Mouse (Mus musculus): ENCODE measurements around the gene Cactin.

Cactin gene

DNA sequence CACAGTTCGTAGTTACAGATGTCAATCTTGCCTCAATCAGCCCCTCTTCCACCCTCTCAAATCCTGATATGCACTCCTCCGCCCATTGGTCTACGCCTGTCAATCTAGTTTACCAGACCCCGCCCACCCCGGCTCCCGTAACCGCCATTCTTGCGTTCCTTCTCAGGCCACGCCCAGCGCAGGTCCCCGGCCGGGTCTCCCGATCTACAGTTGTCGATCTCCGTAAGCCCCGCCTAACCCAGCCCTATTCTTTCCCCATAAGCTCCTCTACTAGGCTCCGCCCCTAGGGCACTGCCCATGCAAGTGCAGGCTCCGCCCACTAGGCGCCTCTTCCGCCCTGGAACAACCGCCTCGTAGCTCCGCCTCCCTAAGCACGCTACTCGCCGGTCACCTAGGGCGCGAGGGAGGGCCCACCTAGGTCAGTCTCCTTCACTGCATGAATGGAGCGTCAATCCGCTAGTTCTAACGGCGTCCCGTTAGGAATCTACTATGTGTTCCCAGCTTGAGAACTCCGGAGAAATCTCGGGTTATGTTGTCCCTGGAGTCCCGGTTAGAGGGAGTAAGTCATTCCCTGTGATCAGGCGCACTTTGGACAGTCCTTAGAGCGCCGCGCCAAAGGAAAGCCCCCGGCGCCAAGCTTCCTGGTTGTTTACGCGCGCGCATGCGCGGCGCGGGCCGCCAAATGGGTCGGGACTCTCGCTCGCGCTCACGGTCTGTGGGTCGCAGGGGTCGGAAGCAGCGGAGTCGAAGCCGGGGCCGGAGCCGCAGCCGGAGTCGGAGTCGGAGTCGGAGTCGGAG lies at the start of gene Cactin:
Gene Cactin (plus strand): TSS at position 554 of the 798 bp plus-strand sequence.
- DNase-seq (ENCODE audit: low read depth, low spot score): peak; percentile 100

DNA sequence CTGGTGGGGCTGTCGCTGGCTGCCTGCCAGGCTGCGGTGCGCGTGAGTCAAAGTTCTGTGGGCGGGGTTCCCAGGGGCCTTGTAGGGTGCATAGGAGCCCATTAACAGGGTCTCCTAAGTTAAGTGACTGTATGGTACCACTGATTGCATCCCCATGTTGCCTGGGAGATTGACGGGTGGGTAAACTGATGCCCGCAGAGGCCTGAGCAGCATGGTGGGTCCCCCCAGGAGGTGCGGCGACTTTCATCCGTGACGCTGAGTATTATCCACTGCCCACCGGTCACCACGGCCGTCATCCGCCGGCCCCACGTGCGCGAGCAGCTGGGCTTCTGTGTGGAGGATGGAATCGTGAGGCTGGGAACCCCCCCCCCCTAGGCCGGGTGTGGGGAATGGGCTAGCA lies 48.5 kb upstream of the Cactin start:
- no peak for DNase-seq (ENCODE audit: low read depth, low spot score)

DNA sequence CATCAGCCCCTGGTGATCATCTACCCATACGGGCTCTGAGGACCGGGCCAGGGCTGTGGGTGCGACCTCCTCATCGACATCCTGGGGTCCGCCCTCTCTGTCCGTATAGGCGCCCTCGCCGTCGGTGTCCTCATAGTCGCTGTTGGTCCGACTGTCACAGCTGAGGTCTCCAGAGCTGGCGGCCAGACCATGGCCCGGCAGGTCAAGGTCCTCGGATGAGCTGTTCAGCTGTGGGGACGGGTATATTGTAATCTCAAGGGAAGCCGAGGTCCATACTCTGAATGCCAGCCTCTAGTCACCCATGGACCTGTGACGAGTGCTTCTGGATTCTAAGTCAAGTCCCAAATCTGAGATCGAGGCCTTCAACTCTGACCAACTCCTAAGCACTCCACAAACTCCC lies 47.1 kb upstream of the Cactin start:
- DNase-seq (ENCODE audit: low read depth, low spot score): no peak

DNA sequence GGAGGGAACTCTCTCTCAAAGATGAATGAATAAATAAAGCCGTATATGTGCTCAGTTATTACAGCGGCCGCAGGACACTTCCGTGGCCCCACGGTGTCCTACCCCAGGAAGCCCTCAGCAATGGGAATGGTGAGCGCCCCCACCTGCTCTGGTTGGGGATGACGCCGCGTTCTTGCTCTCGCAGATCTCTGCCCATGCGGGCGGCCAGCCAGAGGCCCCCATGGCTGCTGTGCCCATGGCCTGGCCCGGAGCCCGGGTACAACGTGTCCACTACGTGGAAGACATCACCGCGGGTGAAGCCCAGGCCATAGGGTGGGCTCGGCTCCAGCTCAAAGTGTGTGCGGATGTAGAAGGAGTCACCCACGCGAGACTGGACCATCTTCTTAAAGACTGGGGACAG lies 43.2 kb upstream of the Cactin start:
- DNase-seq (ENCODE audit: low read depth, low spot score): no peak

DNA sequence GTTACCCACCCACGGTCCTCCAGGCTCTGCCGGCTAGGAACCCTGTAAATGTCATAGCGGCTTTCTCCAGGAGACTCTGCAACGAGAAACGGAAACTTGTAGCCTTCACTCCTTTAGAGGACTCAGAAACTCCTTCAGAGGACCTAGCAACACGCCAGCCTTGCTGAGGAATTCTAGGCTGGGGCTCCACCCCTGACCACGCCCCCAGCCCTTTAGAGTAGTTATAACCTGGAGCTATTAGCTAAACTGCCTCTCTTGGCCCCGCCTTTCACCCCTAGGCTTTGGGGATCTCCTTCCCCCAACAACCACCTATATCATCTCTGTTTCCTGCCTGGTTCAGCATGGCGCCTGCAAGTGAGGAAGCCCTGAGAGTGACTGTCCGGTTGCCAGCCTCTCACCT lies 41.4 kb upstream of the Cactin start:
- no peak for DNase-seq (ENCODE audit: low read depth, low spot score)

DNA sequence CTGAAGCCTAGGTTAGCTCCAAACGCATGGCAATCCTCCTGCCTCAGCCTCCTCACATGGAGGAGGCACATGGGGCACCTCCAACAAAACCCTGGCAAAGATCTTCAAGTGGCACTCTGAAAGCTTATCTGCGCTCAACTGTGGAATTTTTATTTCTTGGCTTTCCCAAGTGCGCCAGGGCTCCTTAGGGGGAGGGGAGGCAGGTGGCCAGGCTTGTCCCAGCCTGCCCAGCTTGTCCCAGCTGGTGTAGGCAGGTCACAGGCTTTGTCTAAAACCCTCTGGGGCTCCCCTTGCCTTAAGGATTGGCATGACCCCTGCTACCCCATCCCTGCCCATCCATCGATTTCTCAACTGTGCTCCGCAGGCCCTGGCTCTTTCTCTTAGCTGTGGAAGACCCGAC lies 36.7 kb upstream of the Cactin start:
- DNase-seq (ENCODE audit: low read depth, low spot score): no peak

DNA sequence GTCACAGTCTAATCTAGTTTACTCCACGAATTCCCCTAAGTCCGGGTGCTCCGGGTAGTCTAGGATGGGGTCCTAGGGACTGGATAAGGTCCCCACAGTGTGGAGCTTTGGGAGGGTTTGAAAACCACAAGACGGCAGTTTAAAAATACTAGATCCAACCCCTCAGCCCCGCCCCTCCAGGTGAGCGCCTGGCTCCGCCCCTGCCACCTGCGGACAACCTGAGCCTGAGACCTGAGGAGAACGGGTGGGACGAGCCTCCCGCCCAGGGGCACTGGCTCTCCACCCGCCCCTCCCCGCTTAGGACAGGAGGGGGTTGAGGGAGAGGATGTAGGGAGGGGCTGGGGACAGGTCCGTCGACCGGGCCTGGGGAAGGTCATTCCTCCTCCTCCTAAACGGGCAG lies 36.2 kb upstream of the Cactin start:
- no peak for DNase-seq (ENCODE audit: low read depth, low spot score)

DNA sequence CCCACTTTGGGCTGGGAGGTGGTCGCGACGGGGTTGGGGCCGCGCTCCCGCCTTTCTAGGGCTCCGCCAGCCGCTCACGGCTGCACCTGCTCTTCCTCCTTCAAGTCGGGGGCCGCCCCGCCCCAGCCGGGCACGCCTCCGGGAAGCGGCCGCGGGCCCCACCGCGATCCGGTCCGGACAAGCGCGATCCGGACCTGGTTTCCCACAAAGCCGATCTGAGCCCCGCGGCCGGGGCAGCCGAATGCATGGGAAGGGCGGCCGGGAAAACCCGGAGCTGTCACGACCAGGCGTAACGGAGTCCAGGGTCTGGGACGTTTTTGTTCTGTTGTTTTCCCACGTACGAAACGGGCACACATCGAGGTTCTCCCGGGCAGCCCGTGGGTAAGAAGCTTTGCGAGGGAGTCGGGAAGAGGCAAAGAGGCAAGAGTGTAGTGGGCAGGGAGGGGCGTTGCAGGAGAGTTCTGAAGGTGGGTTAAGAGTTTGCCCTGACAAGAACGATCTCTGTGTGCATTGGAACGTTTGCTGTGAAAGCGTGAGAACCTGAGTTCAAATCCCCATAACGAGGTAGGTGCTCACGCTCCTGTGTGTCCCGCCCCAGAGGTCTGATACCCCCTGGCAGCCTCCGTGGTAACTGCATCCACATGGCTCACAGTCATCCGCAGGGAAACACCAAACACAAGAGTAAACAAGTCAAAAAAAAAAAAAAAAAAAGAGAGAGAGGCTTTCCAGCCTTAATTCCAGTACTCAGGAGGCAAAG lies 35.0 kb upstream of the Cactin start:
- DNase-seq (ENCODE audit: low read depth, low spot score): peak; percentile 93

DNA sequence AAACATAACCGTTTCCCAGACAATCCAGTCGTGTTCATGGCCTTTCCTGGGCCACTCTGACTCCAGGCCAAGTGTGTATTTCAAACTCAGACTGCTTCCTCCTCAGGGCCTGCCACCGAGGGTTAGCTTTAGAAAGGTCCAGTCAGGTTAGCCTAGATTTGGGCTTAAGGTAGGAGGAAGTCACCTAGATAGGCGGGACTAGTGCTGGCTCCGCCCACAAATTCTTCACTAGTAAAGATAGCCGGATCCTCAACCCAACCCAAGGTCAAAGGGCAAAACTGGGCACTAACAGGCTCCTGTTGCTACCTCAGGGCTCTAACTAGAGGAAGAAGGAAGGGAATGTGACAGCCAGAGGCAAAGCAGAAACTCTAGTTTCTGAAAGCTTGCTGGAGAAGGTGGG lies 34.3 kb upstream of the Cactin start:
- DNase-seq (ENCODE audit: low read depth, low spot score): peak; percentile 55

DNA sequence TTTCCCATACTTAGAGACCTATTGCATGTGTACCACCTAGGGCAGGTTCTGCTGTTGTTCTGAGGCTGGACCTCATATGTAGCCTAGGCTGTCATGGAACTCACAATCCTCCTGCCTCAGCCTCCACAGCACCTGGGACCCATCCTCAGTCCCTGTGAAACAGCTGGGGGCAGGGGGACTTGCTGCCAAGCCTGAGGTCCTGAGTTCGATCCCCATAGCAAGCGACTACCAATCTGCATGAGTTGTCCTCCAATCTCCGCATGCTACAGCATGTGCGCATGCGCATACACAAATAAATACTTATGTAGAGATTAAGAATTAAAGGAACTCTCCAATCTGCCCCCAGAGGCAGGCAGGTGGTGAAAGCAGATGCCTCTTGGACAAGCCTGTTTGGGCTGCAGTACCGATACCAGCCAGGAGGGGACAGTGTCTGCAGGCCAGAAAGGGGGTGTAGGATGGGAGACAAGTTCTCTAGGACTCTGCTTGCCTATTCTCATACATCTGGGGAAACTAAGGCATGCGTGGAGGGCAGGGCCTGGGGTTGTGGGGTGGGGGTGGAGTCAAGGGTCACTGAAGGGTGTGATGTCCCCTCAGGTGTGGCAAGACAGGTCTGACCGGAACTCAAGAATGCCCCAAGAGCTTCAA lies 33.3 kb upstream of the Cactin start:
- DNase-seq (ENCODE audit: low read depth, low spot score): peak; percentile 83

DNA sequence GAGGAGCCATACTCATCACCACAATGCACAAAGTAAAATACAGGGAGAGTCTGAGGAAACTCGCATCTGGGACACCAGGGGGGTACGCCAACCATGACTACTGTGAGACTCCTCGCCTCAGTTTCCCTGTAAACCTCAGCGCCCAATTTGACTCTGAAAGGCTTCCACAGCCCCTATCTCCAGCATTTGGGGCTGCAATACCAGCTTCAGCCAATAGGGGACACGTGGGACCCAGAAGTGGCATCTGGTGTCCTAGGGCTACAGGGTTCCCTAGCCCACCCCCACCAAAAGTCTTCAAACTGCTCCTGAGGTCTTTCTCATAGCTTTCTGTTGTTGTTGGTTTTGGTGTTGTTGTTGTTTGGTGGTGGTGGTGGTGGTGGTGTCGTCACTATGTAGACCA lies 32.3 kb upstream of the Cactin start:
- peak; percentile 66 for DNase-seq (ENCODE audit: low read depth, low spot score)

DNA sequence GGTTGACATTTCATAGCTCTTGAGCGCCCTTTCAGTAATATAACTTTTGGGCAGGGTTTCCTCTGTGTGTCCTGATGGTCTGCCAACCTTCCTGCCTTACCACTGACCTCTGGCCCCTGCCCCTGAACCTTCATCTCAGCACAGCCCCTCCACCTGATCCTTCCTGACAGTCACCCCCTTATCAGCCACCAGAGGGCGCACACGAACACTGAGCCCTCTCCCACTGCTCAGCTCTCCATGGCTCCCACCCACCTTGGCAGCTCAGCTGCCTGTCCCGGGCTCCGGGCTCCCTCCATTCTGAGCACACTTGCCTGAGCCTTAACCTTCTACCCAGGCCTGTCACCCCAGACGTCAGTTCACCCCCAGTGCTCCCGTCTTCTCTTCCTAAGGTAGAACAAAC lies 31.6 kb upstream of the Cactin start:
- peak; percentile 90 for DNase-seq (ENCODE audit: low read depth, low spot score)

DNA sequence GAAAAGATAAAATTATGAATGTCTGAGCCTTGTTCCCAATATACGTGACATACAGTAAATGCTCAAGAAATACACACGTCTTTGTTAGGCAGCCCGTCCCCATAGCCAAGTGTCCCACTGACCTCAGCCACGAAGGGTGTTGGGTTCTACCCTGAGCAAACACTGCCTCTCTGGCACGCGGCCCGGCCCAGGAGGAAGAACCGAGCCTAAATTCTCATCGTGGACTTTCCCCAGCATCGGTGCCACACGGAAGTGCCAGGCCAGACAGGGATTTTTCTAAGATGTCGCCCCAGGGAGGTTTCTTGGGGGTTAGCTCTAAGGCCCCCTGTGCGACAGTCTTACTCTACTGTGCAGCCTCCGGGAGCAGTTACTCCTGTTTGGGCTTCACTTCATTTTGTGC lies 31.1 kb upstream of the Cactin start:
- DNase-seq (ENCODE audit: low read depth, low spot score): no peak

DNA sequence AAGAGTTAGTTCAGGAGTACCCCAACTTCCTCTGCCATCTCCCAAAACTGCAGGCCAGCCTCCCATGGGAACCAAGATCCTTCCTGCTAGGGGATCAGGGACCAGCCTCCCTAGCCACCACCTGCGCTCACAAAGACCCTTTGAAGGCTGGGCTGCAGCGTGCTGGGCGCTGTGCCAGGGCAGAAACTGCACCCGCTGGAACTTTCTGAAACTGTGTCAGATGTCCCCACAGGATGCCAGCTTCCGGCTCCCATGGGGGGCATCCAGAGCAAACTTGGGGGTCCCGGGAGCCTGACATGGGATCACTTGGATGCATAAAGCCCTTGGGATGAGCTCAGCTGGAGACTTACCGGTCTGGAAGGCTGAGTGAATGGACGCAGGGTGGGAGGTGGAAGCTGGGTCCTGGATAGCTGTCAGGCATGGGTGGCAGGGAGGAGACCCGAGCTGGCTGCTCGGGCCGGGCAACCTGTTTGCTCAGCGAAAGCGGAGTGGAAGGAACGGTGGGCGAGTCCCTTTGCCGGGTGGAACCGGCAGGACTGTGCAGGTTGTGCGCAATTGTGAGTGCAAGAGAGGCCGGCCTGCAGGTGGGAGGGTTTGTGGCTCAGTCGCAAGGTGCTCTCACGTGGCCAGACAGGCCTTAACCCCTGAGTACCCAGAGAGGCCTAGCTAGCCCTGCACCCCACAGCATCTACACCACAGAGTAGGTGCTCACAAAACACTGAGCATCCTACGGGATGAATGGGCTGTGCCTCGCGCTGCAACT lies 30.0 kb upstream of the Cactin start:
- DNase-seq (ENCODE audit: low read depth, low spot score): peak; percentile 41

DNA sequence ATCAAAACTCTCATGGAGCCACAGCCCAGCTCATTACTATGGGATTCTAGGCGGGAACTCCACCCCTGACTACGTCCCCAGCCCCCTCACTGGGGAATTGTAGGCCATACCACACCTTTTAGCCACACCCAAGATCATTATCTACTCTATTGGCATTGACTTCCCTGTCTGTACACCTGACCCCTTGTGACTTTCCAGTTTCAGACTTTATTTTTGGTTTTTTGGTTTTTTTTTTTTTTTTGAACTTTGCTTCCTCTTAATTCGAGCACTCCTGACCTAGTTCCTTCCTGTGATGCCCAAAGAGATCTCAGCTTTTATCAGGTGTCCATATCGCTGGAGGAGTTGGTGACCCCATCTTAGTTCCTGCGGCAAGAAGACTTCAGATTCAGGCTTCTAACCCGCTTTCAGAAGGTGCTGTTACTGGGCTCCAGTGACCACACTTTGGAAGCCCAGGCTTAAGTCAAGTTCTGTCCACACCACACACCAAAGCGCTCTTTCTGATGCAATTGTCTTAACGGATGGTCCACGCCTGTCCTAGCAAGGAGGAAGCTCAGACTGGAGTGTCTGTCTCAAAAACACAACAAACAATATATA lies 29.3 kb upstream of the Cactin start, which contains the start of gene Tjp3:
Gene Tjp3 (minus strand): TSS at position 71 of the 594 bp plus-strand sequence.
- no peak for DNase-seq (ENCODE audit: low read depth, low spot score)

DNA sequence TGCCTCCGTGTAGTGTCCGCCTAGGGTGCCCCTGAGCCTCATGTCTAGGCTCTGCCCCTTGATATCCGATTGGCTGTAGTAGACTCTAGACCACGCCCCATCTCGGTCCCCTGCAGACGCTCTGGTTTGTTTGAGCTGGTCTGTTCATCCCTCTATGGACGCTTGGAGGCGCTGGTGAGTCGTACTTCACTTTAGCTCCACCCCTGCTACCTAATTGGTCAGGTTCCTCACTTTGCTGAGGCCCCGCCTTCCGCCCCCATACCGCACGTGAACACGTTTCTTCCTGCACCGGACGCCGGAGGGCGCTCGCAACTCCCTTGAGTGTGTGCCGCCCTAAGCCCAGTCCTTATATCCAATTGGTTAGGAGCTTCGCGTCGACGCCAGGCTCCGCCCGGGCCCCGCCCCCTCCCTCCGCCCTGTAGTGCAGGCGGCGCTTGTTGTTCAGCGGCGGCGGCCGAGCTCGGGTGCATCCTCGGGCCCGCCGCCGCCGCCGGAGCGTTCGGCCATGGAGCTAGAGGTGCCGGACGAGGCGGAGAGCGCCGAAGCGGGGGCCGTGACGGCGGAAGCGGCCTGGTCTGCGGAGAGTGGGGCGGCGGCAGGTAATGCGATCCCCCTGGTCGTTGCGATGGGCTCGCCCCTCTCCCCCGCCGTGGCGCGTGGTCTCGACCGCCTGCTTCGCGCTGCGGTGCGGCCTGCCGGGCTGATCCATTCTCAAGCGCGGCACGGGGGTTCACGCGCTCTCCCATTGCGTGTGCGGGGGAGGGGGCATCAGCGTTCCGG lies 28.2 kb upstream of the Cactin start, which contains the start of gene Pip5k1c:
Gene Pip5k1c (plus strand): TSS at position 410 of the 780 bp plus-strand sequence.
- DNase-seq (ENCODE audit: low read depth, low spot score): peak; percentile 100

DNA sequence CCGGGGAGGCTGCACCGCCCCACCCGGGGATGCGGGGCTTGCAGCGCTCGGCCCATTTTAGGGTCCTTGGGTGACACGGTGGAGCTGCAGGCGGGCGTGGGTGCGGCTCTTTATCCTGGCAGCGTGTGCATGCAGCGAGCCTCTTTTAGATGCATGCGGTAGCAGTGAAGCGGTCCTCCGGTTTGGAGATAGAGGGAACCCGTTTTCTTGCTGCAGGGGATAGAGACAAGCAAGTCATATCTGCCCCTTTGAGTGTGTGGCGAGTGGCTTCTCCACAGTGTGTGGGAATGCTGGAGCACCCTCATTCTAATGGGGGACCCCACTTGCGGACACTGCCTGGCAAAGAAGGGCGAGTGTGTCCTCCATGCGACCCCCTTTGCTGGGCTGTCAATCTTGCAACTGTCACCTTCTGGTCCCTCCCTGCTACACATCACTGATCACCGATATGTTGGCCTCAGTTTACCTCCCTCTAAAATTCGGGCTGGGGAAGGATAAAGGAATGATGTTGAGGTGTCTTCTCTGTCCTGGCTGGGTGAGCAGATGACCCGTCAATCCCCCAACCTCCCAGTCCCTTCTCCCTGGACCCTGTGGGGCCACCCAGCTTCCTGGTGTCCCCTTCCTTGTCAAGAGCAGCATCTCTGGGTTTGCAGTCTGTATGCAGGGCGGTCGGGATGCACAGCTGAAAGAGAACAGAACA lies 27.4 kb upstream of the Cactin start:
- no peak for DNase-seq (ENCODE audit: low read depth, low spot score)

DNA sequence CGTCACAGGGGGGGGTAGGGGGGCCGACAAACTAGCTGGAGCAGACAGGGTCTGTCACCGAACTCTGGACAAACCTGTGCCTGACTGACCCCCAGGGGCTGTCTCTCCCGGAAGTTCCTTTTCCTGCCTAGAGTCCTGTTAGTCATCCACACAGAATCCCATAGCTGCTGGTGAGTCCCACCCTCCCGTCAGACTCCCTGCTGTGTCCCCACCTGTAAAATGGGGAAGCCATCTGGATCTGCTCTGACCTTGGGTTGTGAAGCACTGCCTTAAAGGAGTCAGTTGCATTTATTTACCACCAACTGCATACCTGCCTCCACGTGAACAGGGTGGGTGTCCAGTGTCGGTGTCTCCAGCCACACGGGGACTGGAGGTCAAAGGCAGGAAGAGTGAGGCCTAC lies 26.5 kb upstream of the Cactin start:
- DNase-seq (ENCODE audit: low read depth, low spot score): no peak

DNA sequence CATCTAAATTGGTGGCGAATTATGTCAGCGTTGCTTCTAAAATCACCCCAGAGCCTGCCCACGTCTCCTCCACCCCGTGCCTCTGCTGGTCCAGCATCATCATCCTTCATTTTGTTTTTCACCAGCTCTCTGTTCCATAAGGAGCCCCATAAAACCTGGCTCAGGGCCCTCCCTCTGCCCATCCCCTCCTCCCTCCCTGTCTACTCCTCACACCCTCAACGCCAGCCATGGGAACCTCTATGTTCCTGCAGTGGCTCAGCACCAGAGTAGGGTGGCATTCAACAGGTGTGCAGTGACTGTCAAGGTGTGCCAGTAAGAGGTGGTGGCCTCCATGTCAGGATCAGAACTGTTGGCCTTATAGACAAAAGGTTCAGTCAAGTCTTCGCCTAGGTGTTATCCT lies 25.7 kb upstream of the Cactin start:
- no peak for DNase-seq (ENCODE audit: low read depth, low spot score)

DNA sequence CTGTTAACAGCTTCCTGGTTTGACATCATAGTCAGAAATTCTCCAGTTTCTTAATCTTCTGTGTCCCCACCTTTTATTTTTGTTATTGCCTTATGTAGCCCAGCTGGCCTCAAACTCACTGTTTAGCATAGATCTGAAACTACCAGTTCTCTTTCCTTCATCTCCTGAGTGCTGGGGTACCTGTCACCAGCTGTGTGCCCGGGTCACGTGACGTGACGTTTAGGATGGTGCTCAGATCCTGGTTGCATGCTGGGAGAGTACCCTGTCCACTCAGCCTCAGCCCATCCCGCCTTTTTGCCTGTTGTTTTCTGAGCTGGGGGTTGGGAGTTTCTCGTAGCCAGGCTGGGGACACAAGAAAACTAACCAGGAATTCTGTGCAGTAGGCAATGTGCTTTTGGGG lies 23.7 kb upstream of the Cactin start:
- DNase-seq (ENCODE audit: low read depth, low spot score): no peak
